Mouse (Mus musculus): ENCODE data around the gene Acot2. TPM values are rescaled to one million over a fixed set of nuclear protein-coding genes. Genes with fewer than 3 reads are reported as not detected.
"Not testable (repeated sequence)": the region's sequence is repeated elsewhere in the genome, so short reads cannot be mapped to it uniquely, and the experiment has no call there.

Acot2 gene
- total RNA-seq, 2 experiments from 2014 or later: 6.6 to 6.9 TPM

- DNase-seq; intact Hi-C loops (cut with DNase I): not testable (repeated sequence)
Measured at GRCm38 (mm10) chr12:84033302-84033701, 45.6 kb downstream of the Acot2 start.

GRCm38 (mm10) chr12:84034108-84034507 lies 46.4 kb downstream of the Acot2 start:
- no peak for DNase-seq
- intact Hi-C loops (cut with DNase I): no loop called here

GRCm38 (mm10) chr12:84038241-84038640 lies 50.6 kb downstream of the Acot2 start, which contains the start of gene Acot4:
TSS of gene Acot4 (plus strand) at chr12:84038379.
- intact Hi-C loops (cut with DNase I): not testable (repeated sequence)

GRCm38 (mm10) chr12:84038691-84039111 lies 51.0 kb downstream of the Acot2 start, which contains the start of gene Gm49366:
TSS of gene Gm49366 (plus strand) at chr12:84038935.
- intact Hi-C loops (cut with DNase I): not testable (repeated sequence)
- peak; percentile 38 for DNase-seq

More at GRCm38 (mm10) chr12:84038241-84038640, 50.6 kb downstream of the Acot2 start, which contains the start of gene Acot4:
- DNase-seq: not testable (repeated sequence)

GRCm38 (mm10) chr12:84042248-84042647 lies 54.6 kb downstream of the Acot2 start:
- intact Hi-C loops (cut with DNase I): no loop called here
- DNase-seq: no peak

Other genes starting within 250 kb of the Acot2 start
- 10 to 100 TPM in 1 of 2 experiments, 1 to 10 TPM in 1; 9.5 to 10.5 TPM for gene Papln, start 224.2 kb upstream of the Acot2 start, total RNA-seq (2021)
- gene Numb, start 65.9 kb upstream of the Acot2 start, total RNA-seq (2021): 10 to 100 TPM; 16.5 to 17.8 TPM
- 10 to 100 TPM; 16.2 to 17.1 TPM for gene Riox1, start 37.3 kb upstream of the Acot2 start, total RNA-seq (2021)
- gene Heatr4, start 3.0 kb upstream of the Acot2 start, total RNA-seq (2021): under 1 TPM in 1 of 2 experiments, not detected in 1; 0.14 TPM
- 10 to 100 TPM; 51.5 to 51.9 TPM for gene Acot1, start 21.6 kb downstream of the Acot2 start, total RNA-seq (2021)
- 1 to 10 TPM; 1.8 to 2.0 TPM for gene Acot4, start 50.5 kb downstream of the Acot2 start, total RNA-seq (2021)
- gene Gm49366, start 51.1 kb downstream of the Acot2 start, total RNA-seq (2021): not detected
- under 1 TPM; 0.28 to 0.99 TPM for gene Acot3, start 64.3 kb downstream of the Acot2 start, total RNA-seq (2021)
- under 1 TPM; 0.44 to 0.52 TPM for gene Acot5, start 81.5 kb downstream of the Acot2 start, total RNA-seq (2021)
- gene Acot6, start 112.8 kb downstream of the Acot2 start, total RNA-seq (2021): 1 to 10 TPM; 3.1 to 3.5 TPM
- 10 to 100 TPM; 61.8 to 73.1 TPM for gene Dnal1, start 126.5 kb downstream of the Acot2 start, total RNA-seq (2021)
- gene Pnma1, start 160.6 kb downstream of the Acot2 start, total RNA-seq (2021): 10 to 100 TPM; 11.0 to 11.1 TPM
- 10 to 100 TPM; 12.9 to 14.9 TPM for gene Elmsan1, start 231.0 kb downstream of the Acot2 start, total RNA-seq (2021)